Mouse (Mus musculus): ENCODE measurements at regions not wholly inside any gene's neighbourhood (a gene's known extent, or its start where the extent isn't known, plus 50 kb on each side); places are given as distances from the start of the nearest gene placed in this dataset.

GRCm38 (mm10) chr15:34008591-34008990, 349.1 kb downstream of the 9430069I07Rik start:
- TF ChIP-seq CTCF (IDR thresholded peaks at IDR 0.05; ENCODE audit: low read depth) (no peak), EP300 (optimal IDR thresholded peaks at IDR 0.05) (no peak)
